Mouse (Mus musculus) cerebellum, postnatal 14 days (tissue): Measurements from ENCODE around the gene Ulbp1.
"Not testable (repeated sequence)": the region's sequence is repeated elsewhere in the genome, so short reads cannot be mapped to it uniquely, and the experiment has no call there.

Source experiments
- DNase-seq, 2 experiments: peaks; one replicate each; pipeline ENCODE4 v3.0.0; 2021; ENCODE audit warnings: mixed read lengths in 2 of 2

Ulbp1 gene

DNA sequence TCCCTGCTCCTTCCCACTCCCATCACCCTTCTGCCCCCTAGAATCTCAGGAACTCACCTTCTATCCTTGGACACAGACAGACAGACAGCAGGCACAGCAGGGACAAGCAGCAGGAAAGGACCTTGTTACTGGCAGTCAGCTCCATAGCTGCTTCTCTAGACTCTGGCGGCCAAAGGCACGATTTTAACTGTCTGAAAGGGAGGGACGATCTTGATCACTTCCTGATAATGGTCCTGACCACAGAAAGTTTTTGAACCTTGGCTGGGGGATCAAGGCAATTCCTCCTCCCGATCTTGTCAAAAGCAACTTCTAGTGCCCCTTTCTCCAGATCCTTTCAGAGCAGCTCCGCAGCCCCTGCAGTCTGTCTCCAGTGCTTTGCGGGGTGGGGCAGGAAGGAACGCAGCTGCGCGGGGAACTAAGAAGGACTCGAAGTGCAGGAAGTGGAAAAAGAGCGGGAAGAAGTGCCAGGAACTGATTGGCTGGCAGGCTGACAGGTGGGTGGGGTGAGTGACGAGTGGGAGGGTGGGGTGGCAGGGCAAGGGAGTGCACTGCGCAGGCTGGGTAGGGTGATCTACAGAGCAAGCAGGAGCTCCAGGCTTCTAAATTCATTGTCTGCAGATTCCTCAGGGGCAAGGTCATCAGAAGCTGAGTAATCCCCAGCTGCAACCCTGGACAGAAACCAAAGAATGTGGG lies at the start of gene Ulbp1:
TSS of gene Ulbp1 (minus strand) at position 442 of the 693 bp plus-strand sequence.
- DNase-seq = peak; percentile 38 to 58

- not testable (repeated sequence) for DNase-seq
These were observed 24.7 kb upstream of the Ulbp1 start for GRCm38 (mm10) chr10:7498180-7498579.

- DNase-seq = not testable (repeated sequence)
These were observed 18.9 kb upstream of the Ulbp1 start for GRCm38 (mm10) chr10:7492384-7492783.

DNA sequence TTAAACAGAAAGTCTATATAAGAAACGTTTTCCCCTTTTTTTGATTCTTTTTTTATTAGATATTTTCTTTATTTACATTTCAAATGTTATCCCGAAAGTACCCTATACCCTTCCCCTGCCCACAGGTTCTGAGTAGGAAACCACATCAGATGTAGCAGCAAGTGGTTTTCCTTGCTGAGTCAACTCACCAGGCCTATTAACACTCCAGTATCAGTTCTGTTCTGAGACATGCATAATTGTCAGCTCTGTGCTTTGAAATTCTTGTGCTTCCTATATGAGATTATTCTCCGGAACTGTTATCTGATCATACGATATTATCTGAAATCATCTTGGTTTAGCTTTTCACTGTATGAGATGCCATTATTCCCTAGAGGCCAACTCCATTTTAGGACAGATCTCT lies 10.2 kb upstream of the Ulbp1 start:
- no peak for DNase-seq

DNA sequence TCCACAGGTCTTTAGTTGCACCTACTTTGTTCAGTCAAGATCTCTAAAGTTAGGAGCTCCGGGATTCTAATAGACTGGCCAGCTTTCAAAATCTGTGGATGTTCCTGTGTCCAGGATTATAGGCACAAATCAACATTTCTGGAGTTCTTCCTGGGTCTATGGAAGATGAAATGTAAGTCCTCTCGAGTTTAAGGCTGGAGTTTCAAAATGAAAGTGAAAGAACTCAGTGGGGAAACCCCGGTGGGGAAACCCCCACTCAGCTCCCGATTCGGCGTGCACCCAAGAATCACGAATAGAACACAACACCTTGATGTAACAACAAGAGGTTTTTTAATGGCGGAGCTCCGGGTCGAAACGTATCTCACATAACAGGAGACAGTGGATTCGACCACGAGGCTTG lies 787 bp upstream of the Ulbp1 start:
- DNase-seq = not testable (repeated sequence)

DNA sequence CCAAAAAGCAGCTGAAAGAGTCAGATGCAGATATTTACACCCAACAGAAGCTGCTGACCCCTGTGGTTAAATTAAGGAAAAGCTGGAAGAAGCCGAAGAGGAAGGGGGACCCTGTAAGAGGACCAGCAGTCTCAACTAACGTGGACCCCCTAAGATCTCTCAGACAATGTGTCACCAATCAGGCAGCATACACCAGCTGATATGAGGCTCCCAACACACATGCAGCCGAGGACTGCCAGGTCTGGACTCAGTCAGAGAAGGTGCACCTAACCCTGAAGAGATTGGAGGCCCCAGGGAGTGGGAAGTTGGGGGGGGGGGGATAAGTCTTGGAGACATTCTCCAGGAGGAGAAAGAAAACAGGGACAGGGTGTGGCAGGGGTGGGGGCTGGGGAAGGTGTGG lies 1.8 kb downstream of the Ulbp1 start:
- no peak for DNase-seq

DNA sequence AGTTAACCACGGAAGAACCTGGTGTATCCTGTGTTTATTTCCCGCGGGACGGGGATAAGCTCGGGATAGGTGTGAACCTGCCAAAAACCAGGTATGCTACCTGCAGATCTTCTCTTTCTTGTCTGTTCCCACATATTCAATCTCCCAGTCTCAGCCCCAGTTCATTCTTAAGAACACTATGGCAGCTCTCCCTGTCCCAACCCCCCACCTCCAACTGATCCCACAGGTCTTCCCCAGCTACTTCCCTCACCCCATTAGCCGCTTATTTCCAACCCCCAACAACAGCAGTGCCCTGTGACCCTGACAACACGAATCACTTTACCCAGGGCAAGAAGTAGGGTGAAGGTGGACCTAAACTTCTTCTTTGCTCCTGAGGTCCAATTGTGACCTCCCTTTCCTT lies 3.0 kb downstream of the Ulbp1 start:
- DNase-seq = no peak

DNA sequence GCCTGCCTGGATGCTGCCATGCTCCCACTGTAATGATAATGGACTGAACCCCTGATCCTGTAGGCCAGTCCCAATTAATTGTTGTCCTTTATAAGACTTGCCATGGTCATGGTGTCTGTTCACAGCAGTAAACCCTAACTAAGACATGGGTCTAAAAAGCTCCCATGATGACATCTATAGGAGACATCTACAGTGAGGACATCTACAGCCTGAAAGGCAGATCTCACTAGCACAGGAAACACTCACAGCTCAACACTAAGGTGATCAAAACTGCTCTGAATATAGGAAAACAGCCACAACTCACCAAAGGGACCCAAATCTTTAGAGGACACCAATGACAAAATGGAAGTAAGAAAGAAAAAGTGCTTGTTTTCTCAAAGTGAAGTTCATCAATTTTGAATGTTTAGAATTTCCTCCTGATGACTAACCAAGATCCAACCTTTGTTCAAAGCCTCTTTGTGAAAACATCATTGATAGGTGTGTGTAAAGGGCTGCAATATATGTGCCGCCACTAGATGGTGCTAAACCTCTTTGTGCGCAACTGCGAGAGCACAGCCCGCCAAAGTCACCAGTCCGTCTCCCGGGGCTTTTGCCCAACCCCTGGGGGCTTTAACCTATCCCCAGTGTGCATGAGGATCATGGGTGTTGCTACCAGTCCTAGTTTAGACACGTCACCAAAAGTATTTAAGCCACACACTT lies 3.6 kb downstream of the Ulbp1 start:
- peak; percentile 79 to 82 for DNase-seq

- no peak for DNase-seq
These were observed 11.4 kb downstream of the Ulbp1 start for GRCm38 (mm10) chr10:7462006-7462405.

DNA sequence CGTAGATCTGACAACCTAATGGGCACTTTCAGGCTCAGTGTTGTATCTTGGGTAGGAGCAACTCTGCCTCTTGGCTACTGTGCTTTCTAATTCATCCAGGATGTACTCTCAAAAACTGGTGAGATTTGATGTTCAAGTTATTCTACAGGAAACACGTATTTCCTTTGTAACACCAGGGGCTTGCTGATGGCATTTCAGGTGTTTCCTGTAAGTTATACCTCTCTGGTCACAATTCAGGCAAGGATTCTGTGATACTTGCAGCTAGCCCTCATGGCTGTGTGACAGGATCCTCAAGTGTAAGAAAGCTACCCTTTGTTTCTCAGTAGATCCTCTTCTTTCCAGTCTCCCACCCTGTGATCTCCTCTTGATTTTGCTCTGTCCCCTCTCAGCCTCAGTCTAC lies 34.5 kb downstream of the Ulbp1 start:
- no peak for DNase-seq

GRCm38 (mm10) chr10:7393143-7394035 lies 80.0 kb downstream of the Ulbp1 start:
- DNase-seq = peak in 1 of 2 experiments; percentile 10

DNA sequence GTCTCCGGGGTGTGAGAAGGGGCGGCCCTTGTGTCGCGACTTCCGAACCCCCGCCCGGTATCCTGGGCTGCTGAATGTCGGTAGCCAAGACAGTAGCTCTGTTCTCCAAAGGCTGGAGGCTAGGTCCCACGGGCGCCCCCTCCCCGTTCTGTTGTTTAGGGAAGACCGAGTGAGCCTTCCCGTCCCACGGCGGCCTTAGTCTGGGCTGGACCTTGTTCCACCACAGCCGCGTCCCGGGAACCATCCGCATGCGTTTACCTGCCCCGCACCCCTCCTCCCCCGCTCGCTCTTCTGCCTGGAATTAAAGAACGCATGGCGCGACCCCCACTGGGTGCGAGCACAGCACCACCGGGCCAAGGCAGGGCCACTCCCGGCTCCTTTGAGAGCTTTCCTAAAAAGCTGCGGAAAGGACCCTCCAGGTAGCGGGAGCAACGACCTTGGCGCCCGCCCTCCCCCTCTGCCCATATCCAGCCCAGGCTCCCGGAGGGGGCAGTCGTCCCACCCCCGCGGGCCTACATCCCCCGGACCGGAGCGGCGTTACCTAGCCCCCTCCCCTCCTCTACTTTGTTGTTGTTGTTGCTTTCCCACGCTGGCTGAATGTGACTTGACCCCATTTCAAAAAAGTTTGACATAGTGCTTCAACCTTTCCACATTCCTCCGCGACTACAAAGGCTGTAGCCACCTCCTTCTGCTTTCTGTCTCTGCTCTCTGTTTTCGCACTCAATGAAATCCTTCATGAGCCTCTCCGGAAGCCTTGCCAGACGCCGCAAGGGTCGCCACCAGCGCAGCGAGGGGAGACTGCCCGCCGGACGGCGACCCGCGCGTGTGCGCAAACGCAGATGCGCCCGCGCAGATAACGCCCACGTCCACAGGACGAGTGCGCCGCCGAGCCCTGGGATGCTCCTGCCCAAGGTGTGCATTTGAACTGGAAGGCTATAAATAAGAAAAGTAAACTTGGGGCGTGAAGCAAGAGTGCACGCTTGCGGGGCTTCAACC lies 81.2 kb downstream of the Ulbp1 start:
- peak; percentile 14 to 15 for DNase-seq

- DNase-seq = peak in 1 of 2 experiments; percentile 10
These were observed 81.9 kb downstream of the Ulbp1 start for GRCm38 (mm10) chr10:7391561-7391934.

GRCm38 (mm10) chr10:7391108-7391507 lies 82.3 kb downstream of the Ulbp1 start:
- DNase-seq = peak; percentile 18 to 25
